Mouse (Mus musculus) hindbrain, embryonic 10.5 days (tissue): ENCODE data around the gene Gclc. TPM values are rescaled to one million over a fixed set of nuclear protein-coding genes. Genes with fewer than 3 reads are reported as not detected.

Source experiments
- polyA plus RNA-seq: library from polyadenylated mRNA; unstranded; fragments of >200 nt; fragmentation: Nextera tagmentation; extraction: Ambion mirVana; gene quantifications from 2 replicates; pipeline ENCODE4 v1.2.1, GENCODE M21; 2016

The Gclc gene
- polyA plus RNA-seq, 1 experiment from 2014 or later, result 13.9 TPM

Other genes starting within 250 kb of the Gclc start
- 6.3 and 8.0 TPM in 2 replicates for gene Lrrc1, start 209.7 kb upstream of the Gclc start, polyA plus RNA-seq
- gene Klhl31, start 118.0 kb upstream of the Gclc start, polyA plus RNA-seq, result 0.39 and 0.93 TPM in 2 replicates
- gene Elovl5, start 162.8 kb downstream of the Gclc start, polyA plus RNA-seq, result 72.7 and 92.1 TPM in 2 replicates